Mouse (Mus musculus) midbrain, postnatal 0 days (tissue): ENCODE results near the gene Slco2b1. TPM values are rescaled to one million over a fixed set of nuclear protein-coding genes. Genes with fewer than 3 reads are reported as not detected.

Experiments used
- ATAC-seq: fragments of 200-750 bp; cut with Nextera tagmentation; 2 replicates; pipeline ENCODE4 v1.8.0; 2017; ENCODE audit warnings: moderate number of reproducible peaks, mild to moderate bottlenecking, moderate TSS enrichment, moderate library complexity; ENCODE audit not compliant: low FRiP score
- DNase-seq: peaks from one replicate; pipeline ENCODE4 v3.0.0-alpha.2; 2015; ENCODE audit warnings: low spot score
- H3K27ac ChIP-seq: fragments of 300-500 bp; sonication (generic); 2 replicates; pipeline ENCODE4 v1.5.1; 2014; ENCODE audit warnings: low read depth, mild to moderate bottlenecking, low read length, mixed read lengths
- H3K27me3 ChIP-seq: fragments of 300-500 bp; sonication (generic); 2 replicates; pipeline ENCODE4 v1.6.1; 2014; ENCODE audit warnings: low read length, control low read depth, mixed read lengths; ENCODE audit not compliant: insufficient read depth
- H3K36me3 ChIP-seq: fragments of 300-500 bp; sonication (generic); 2 replicates; pipeline ENCODE4 v1.6.1; 2014; ENCODE audit warnings: low read length, control low read depth, mixed read lengths; ENCODE audit not compliant: insufficient read depth
- H3K4me1 ChIP-seq: fragments of 300-500 bp; sonication (generic); 2 replicates; pipeline ENCODE4 v1.6.1; 2014; ENCODE audit warnings: mild to moderate bottlenecking, control low read depth, antibody characterized with exemption, low read length, mixed read lengths; ENCODE audit not compliant: insufficient read depth
- H3K4me2 ChIP-seq: fragments of 300-500 bp; sonication (generic); 2 replicates; pipeline ENCODE4 v1.6.1; 2014; ENCODE audit warnings: low read depth, mild to moderate bottlenecking, low read length, mixed read lengths; ENCODE audit not compliant: poor library complexity, severe bottlenecking
- H3K4me3 ChIP-seq: fragments of 300-500 bp; sonication (generic); 2 replicates; pipeline ENCODE4 v1.5.1; 2014; ENCODE audit warnings: low read depth, mild to moderate bottlenecking, low read length, moderate library complexity
- H3K9ac ChIP-seq: fragments of 300-500 bp; sonication (generic); replicated peaks from 2 replicates; pipeline ENCODE4 v1.6.1; 2014; ENCODE audit warnings: mild to moderate bottlenecking, low read length, moderate library complexity, mixed read lengths; ENCODE audit not compliant: poor library complexity, severe bottlenecking
- H3K9me3 ChIP-seq: fragments of 300-500 bp; sonication (generic); 2 replicates; pipeline ENCODE4 v1.6.1; 2016; ENCODE audit warnings: low read length, control low read depth
- CTCF ChIP-seq: IDR thresholded peaks from 2 replicates; pipeline ENCODE4 v1.5.1; 2016; ENCODE audit warnings: antibody characterized with exemption, mild to moderate bottlenecking
- WGBS: fragments of 180-500 bp; shearing (Covaris S2); extraction: QIAGEN DNeasy Blood & Tissue Kit; methylation state at CpG from one replicate; pipeline ENCODE4 v1.1.7; 2014; 5-methylcytosine and 5-hydroxymethylcytosine counted together
- polyA plus RNA-seq: library from polyadenylated mRNA; unstranded; fragments of >200 nt; fragmentation: Nextera tagmentation; extraction: Ambion mirVana; gene quantifications from 2 replicates; pipeline ENCODE4 v1.2.1, GENCODE M21; 2015
- total RNA-seq: library from RNA; depleted of rRNA; stranded (reverse); fragments of >200 nt; gene quantifications from 2 replicates; pipeline ENCODE4 v1.2.3, GENCODE M21; 2014

Gene Slco2b1
- total and polyA plus RNA-seq, 2 experiments from 2014 or later: 6.5 to 13.9 TPM

GRCm38 (mm10) chr7:99642078-99642477 is 69.1 kb downstream of the Slco2b1 start:
- Histone ChIP-seq H3K9me3 (no peaks in the 10 kb centered on the region), H3K4me2 (no peak overlapping the region), H3K4me1 (no peaks in the 10 kb centered on the region), H3K27me3 (no peaks in the 10 kb centered on the region), H3K27ac (no peak overlapping the region), H3K9ac (no peak overlapping the region), H3K36me3 (no peaks in the 10 kb centered on the region), H3K4me3 (no peak overlapping the region)
- ATAC-seq (no peak), DNase-seq (no peak)
- no peak for TF ChIP-seq CTCF
- 21% methylated on average over 3 of the region's 3 CpGs for WGBS

GRCm38 (mm10) chr7:99641245-99641644 is 69.9 kb downstream of the Slco2b1 start:
- H3K36me3 ChIP-seq: no peaks in the 10 kb centered on the region
- no peaks in the 10 kb centered on the region for H3K4me1 ChIP-seq
- H3K4me2 ChIP-seq: no peak overlapping the region
- no peaks in the 10 kb centered on the region for H3K9me3 ChIP-seq
- TF ChIP-seq CTCF: no peak
- H3K27me3 ChIP-seq: no peaks in the 10 kb centered on the region
- DNase-seq: peak; percentile 34
- WGBS: 46% methylated on average over 4 of the region's 4 CpGs
- ATAC-seq: no peak
- H3K27ac ChIP-seq: no peak overlapping the region
- H3K9ac ChIP-seq: no peak overlapping the region
- no peak overlapping the region for H3K4me3 ChIP-seq

DNA sequence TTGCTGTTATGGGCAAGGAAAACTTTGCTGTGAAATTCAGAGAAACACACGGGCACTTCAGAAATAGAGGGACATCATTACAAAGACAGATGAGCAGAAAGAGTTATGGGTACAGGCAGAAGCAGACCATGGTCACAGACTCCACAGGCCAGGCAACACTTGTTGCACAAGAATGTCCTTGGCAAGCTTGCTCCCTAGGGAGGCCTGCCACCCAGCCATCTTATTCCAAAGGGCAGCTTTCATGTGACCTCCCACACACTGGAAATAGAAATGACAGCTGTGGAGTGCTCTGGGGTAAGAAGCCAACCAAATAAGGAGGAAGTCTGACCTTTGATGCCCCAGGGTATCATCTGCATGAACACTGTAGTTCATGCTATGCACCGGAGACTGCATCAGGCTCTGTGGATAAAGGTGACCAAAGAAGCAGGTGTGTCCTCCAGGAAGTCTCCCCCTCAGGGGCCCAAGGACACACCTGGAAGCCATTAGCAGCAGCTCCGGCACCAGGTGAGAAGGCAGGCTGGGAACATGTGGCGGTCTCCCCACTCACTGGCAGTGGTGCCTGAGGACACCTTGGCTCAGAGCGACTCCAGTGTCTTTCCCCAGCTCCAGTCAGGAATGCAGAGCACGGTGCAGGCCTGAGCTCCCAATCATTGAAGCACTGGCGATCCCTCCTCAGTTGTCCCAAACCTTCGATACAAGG is 77.0 kb downstream of the Slco2b1 start:
- Histone ChIP-seq H3K4me1 (no peaks in the 10 kb centered on the region), H3K27ac (no peak overlapping the region), H3K4me2 (no peak overlapping the region), H3K36me3 (no peaks in the 10 kb centered on the region), H3K27me3 (0 out of 2 replicates have a peak, but pooled peaks cover 6% of the 10 kb centered on the region), H3K9me3 (no peaks in the 10 kb centered on the region), H3K9ac (no peak overlapping the region), H3K4me3 (no peak overlapping the region)
- no peak for TF ChIP-seq CTCF
- DNase-seq (no peak), ATAC-seq (no peak)
- 81% methylated on average over 8 of the region's 8 CpGs for WGBS

DNA sequence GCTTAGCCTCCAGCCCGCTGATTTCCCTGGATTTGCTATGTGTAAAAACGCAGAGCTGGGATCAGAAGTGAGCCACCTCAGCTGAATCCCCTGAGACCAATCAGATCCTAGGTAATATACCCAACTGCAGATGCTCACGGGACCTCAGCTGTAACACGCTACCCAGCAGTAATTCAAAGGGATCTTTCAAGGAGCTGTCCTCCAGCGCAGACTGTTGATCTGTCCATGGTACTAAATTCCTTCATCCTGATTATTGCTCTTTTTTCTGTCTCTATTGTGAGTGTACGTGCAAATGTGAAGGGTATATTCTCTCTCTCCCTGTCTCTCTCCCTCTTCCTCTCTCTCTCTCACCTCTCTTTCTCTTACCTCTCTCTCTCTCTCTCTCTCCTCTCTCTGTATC is 78.9 kb downstream of the Slco2b1 start:
- ATAC-seq (no peak), DNase-seq (no peak)
- Histone ChIP-seq H3K27me3 (peaks cover 16% of the 10 kb centered on the region), H3K4me1 (no peaks in the 10 kb centered on the region), H3K4me3 (no peak overlapping the region), H3K36me3 (no peaks in the 10 kb centered on the region), H3K4me2 (no peak overlapping the region), H3K9ac (no peak overlapping the region), H3K9me3 (no peaks in the 10 kb centered on the region), H3K27ac (no peak overlapping the region)
- WGBS: 25% methylated on average over 6 of the region's 6 CpGs
- TF ChIP-seq CTCF: no peak

DNA sequence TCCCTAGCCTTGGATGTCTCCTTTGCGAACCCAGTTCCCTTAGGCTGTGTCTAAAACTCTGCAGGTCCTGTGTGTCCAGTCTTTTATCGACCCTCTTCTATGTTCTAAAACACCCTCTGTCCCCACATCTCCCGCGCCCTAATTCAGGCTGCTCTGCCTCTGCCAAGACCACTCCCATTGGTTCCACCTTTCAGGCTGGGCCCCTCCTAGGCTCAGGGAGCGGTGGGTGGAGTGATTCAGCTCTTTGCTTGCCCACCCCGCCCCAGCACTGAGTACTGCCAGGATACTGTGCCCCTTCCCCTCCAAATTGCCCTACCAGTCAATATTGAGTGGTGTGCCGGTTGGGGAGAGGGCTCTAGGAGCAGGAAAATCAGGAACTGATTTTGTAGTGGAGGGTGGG is 83.8 kb downstream of the Slco2b1 start:
- Histone ChIP-seq H3K9ac (no peak overlapping the region), H3K4me1 (no peaks in the 10 kb centered on the region), H3K27me3 (peaks cover 39% of the 10 kb centered on the region), H3K36me3 (no peaks in the 10 kb centered on the region), H3K4me3 (peak overlapping the region; percentile 54; the same call in 1 of the 2 replicates), H3K27ac (no peak overlapping the region), H3K9me3 (no peaks in the 10 kb centered on the region), H3K4me2 (peak overlapping the region; percentile 67)
- 9% methylated on average over 7 of the region's 7 CpGs for WGBS
- no peak for TF ChIP-seq CTCF
- ATAC-seq: no peak
- DNase-seq: no peak

- no peaks in the 10 kb centered on the region for H3K36me3 ChIP-seq
- 0 out of 2 replicates have a peak within 1 kb of the TSS, but pooled peaks have one; percentile 26 for H3K27ac ChIP-seq
- peak within 1 kb of the TSS; percentile 67 for H3K4me2 ChIP-seq
- peak; percentile 25 for DNase-seq
- H3K9ac ChIP-seq: peak within 1 kb of the TSS; percentile 63
- WGBS: under 1% methylated on average over 55 of the region's 83 CpGs
- peaks cover 35% of the 10 kb centered on the region for H3K27me3 ChIP-seq
- H3K9me3 ChIP-seq: no peaks in the 10 kb centered on the region
- H3K4me3 ChIP-seq: peak within 1 kb of the TSS; percentile 54
- no peaks in the 10 kb centered on the region for H3K4me1 ChIP-seq
- 0 out of 2 replicates have a peak, but pooled peaks have one; percentile 2 for ATAC-seq
- TF ChIP-seq CTCF: no peak
Measured at GRCm38 (mm10) chr7:99626376-99627270, 84.5 kb downstream of the Slco2b1 start, which contains the start of gene Tpbgl. Gene Tpbgl (minus strand): TSS chr7:99627103.
